18 mouse cellular contexts compared by ENCODE assay signal in the genomic region with DNA sequence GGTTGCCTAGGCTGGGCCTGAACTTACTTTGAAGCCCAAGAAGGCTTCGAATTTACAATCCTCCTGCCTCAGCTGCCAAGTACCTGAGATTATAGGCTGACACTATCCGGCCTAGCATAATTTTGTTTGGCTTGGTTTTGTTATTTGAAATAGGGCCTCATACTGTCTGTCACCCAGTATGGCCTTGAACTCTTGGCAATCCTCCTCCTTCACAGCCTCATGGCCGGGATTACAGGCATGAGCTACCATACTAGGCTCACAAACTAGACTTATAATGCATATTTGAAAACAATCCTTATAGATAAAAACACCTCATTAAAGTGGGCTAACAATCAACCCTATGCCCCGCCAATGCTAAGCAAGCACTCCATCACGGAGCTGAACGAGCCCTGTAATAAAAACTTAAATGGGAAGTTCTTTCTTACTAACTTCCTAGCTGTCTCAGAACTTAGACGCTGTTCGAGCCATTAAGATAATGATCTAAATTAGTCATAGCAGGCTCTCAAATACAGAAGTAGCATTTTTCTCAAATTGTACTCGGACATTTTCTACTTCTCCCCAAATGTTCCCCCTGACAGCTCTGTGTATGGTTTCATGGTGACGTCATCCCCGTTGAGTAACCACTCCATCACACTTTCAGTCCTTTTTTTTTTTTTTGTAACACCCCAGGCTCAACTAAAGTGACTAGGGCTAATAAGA. TPM values are rescaled to one million over a fixed set of nuclear protein-coding genes. Genes with fewer than 3 reads are reported as not detected.
DNase-seq lines count a peak whose midpoint lies in the region; ATAC-seq and TF ChIP-seq lines count a peak whose summit lies in the region.
"Had no signal": no experiment of that assay in that cellular context is flagged by ENCODE, and none has a peak within 500 bp of the region (broad histone marks: within the 10 kb centered on the region; RNA-seq: fewer than 3 reads in every experiment).

No protein-coding gene starts in this region.

- peaks cover 24% of the 10 kb centered on the region for H3K36me3 ChIP-seq in liver, adult 2 months (ENCODE audit: control insufficient read depth, insufficient read depth, low read length)
- H3K36me3 ChIP-seq in liver, embryonic 11.5 days (ENCODE audit: control insufficient read depth, insufficient read depth, low read length), result no peaks in the 10 kb centered on the region; the same call in none of the 2 replicates
- peaks cover 67% of the 10 kb centered on the region for H3K36me3 ChIP-seq in G1E (replicated peaks)

- DNase-seq in liver, adult 2 months (ENCODE audit: extremely low read depth, low read depth, low spot score), result peak; percentile 46
- no peak for DNase-seq in liver, embryonic 11.5 days (ENCODE audit: low spot score)
- DNase-seq in G1E (ENCODE audit: low spot score), result peak; percentile 23
- DNase-seq in ovary, adult 18-20 months (ENCODE audit: low spot score), result no peak
- DNase-seq in thymus, postnatal 0 days (ENCODE audit: low spot score), result no peak
- DNase-seq: cerebellum, postnatal 14 days; gastrocnemius, postnatal 14 days; left cerebral cortex, postnatal 4 days; liver, embryonic 13.5 days; thymus, postnatal 36 days had no signal

- H3K4me3 ChIP-seq in liver, adult 2 months (ENCODE audit: insufficient read depth, low read depth, low read length), result no peak overlapping the region
- H3K4me3 ChIP-seq in liver, embryonic 11.5 days (ENCODE audit: low read depth, low read length), result no peak overlapping the region
- H3K4me3 ChIP-seq in G1E (ENCODE audit: low read depth, low read length), result no peak overlapping the region
- H3K4me3 ChIP-seq in brown adipose tissue, adult 24 weeks (ENCODE audit: insufficient read depth, low read depth, low read length), result no peak overlapping the region
- H3K4me3 ChIP-seq: forebrain, embryonic 12.5 days; heart, embryonic 10.5 days; liver, embryonic 13.5 days; midbrain, embryonic 13.5 days; myocyte; neural tube, embryonic 15.5 days had no signal

- no peaks in the 10 kb centered on the region for H3K27me3 ChIP-seq in liver, adult 2 months (ENCODE audit: control insufficient read depth, insufficient read depth, low read length)
- H3K27me3 ChIP-seq in liver, embryonic 11.5 days (replicated peaks; ENCODE audit: control insufficient read depth, insufficient read depth, low read length), result no peaks in the 10 kb centered on the region
- no peaks in the 10 kb centered on the region for H3K27me3 ChIP-seq in G1E (ENCODE audit: insufficient read depth, low read length)
- H3K27me3 ChIP-seq: forebrain, embryonic 12.5 days; liver, embryonic 13.5 days; midbrain, embryonic 13.5 days; neural tube, embryonic 15.5 days had no signal

- no peak for ATAC-seq in liver, embryonic 11.5 days (replicated peaks; ENCODE audit: low FRiP score)
- peak; percentile 63 for ATAC-seq in G1E (ENCODE audit: extremely low read depth, insufficient number of reproducible peaks, low FRiP score, poor library complexity, severe bottlenecking)
- peak; percentile 83 for ATAC-seq in megakaryocyte progenitor cell, adult 5-6 weeks (replicated peaks; ENCODE audit: poor library complexity)
- ATAC-seq: hindbrain, postnatal 0 days; midbrain, embryonic 13.5 days had no signal

- no peak overlapping the region for H3K27ac ChIP-seq in liver, adult 2 months (replicated peaks; ENCODE audit: insufficient read depth, low read depth, low read length)
- H3K27ac ChIP-seq in liver, embryonic 11.5 days (ENCODE audit: low read depth, low read length), result no peak overlapping the region
- H3K27ac ChIP-seq in brown adipose tissue, adult 24 weeks (replicated peaks; ENCODE audit: low read depth, low read length), result 0 out of 2 replicates have a peak overlapping the region, but pooled peaks have one; percentile 17
- H3K27ac ChIP-seq: forebrain, embryonic 12.5 days; heart, embryonic 10.5 days; liver, embryonic 13.5 days; midbrain, embryonic 13.5 days; neural tube, embryonic 15.5 days had no signal

- H3K4me1 ChIP-seq in liver, adult 2 months (ENCODE audit: control insufficient read depth, insufficient read depth, low read length), result no peaks in the 10 kb centered on the region
- H3K4me1 ChIP-seq in liver, embryonic 11.5 days (replicated peaks; ENCODE audit: control insufficient read depth, insufficient read depth, low read length), result no peaks in the 10 kb centered on the region
- H3K4me1 ChIP-seq in G1E (ENCODE audit: insufficient read depth, low read depth, low read length), result peaks cover 21% of the 10 kb centered on the region
- H3K4me1 ChIP-seq in brown adipose tissue, adult 24 weeks (ENCODE audit: control insufficient read depth, insufficient read depth, insufficient read length, low read length), result peaks cover 2% of the 10 kb centered on the region; the same call in 1 of the 2 replicates
- H3K4me1 ChIP-seq: liver, embryonic 13.5 days; midbrain, embryonic 13.5 days; neural tube, embryonic 15.5 days had no signal

- H3K79me2 ChIP-seq in liver, adult 2 months (ENCODE audit: control insufficient read depth, insufficient read depth, low read length), result no peaks in the 10 kb centered on the region

- no peak for TF ChIP-seq POLR2A in liver, adult 2 months (IDR thresholded peaks at IDR 0.05; ENCODE audit: extremely low read depth, insufficient read depth, low read length)

- no peak overlapping the region for H3K4me2 ChIP-seq in liver, embryonic 11.5 days
- H3K4me2 ChIP-seq: forebrain, embryonic 12.5 days; liver, embryonic 13.5 days; midbrain, embryonic 13.5 days; neural tube, embryonic 15.5 days had no signal

- H3K9me3 ChIP-seq in liver, embryonic 11.5 days (ENCODE audit: control insufficient read depth, low read length), result no peaks in the 10 kb centered on the region
- H3K9me3 ChIP-seq in G1E (replicated peaks), result no peaks in the 10 kb centered on the region
- H3K9me3 ChIP-seq: forebrain, embryonic 12.5 days; heart, embryonic 10.5 days; liver, embryonic 13.5 days; midbrain, embryonic 13.5 days; neural tube, embryonic 15.5 days had no signal

- 81% methylated on average over 11 of the region's 11 CpGs for WGBS in liver, adult 2 months
- 74% methylated on average over 11 of the region's 11 CpGs for WGBS in liver, embryonic 11.5 days

- H3K9ac ChIP-seq in liver, adult 2 months (ENCODE audit: low read depth, low read length), result no peak overlapping the region
- no peak overlapping the region for H3K9ac ChIP-seq in liver, embryonic 11.5 days (ENCODE audit: low read depth, low read length)
- H3K9ac ChIP-seq: forebrain, embryonic 12.5 days; liver, embryonic 13.5 days; midbrain, embryonic 13.5 days; neural tube, embryonic 15.5 days had no signal

- TF ChIP-seq CTCF in liver, adult 2 months (IDR thresholded peaks at IDR 0.05; ENCODE audit: low read depth, low read length), result no peak
- no peak for TF ChIP-seq CTCF in G1E (IDR thresholded peaks at IDR 0.05; ENCODE audit: low read depth, low read length)

RNA-seq across cellular contexts. Expression of a gene that starts 40.6 kb away (rescaled TPM):
- total RNA-seq in liver, adult 2 months (2014; rRNA removed), result 13.6 and 17.3 TPM in 2 replicates
- polyA plus RNA-seq in liver, adult 2 months (2012; rRNA removed), result 13.7 and 15.1 TPM in 2 replicates
- 35.9 and 45.8 TPM in 2 replicates for polyA plus RNA-seq in liver, embryonic 11.5 days (2014; fragmentation: Nextera tagmentation; extraction: Ambion mirVana)
- total RNA-seq in G1E (2014; fragmentation: Nextera tagmentation) (35.8 and 39.3 TPM in 2 replicates), G1E (2017) (51.6 and 58.3 TPM in 2 replicates)
- 6.0 and 12.2 TPM in 2 replicates for polyA plus RNA-seq in G1E (2012)
- polyA plus RNA-seq in brown adipose tissue, adult 24 weeks (2012; ENCODE audit: insufficient read depth, insufficient read length, missing spikeins), result 4.6 and 5.6 TPM in 2 replicates
- total RNA-seq in megakaryocyte progenitor cell, adult 5-6 weeks (2015), result 51.5 and 73.0 TPM in 2 replicates
- 78.3 and 79.2 TPM in 2 replicates for total RNA-seq in megakaryocyte progenitor cell, adult 5-6 weeks (2017)
- 63.2 and 69.6 TPM in 2 replicates for polyA plus RNA-seq in thymus, postnatal 0 days (2015; fragmentation: Nextera tagmentation; extraction: Ambion mirVana)

Comparison
In these comparisons a context has a peak if more than half of its experiments do, and no peak if none do; other contexts are left out.
1. DNase-seq: peak in liver, adult 2 months (single experiment) and G1E (single experiment); none in liver, embryonic 11.5 days (single experiment), ovary, adult 18-20 months (single experiment) and thymus, postnatal 0 days (single experiment).